Mouse (Mus musculus) embryonic facial prominence, embryonic 15.5 days (tissue): ENCODE results near the gene Polr2a. TPM values are rescaled to one million over a fixed set of nuclear protein-coding genes. Genes with fewer than 3 reads are reported as not detected.

Experiments used
- ATAC-seq: fragments of 200-750 bp; cut with Nextera tagmentation; 2 replicates; pipeline ENCODE4 v1.8.0; 2017; ENCODE audit warnings: low read depth, moderate TSS enrichment; ENCODE audit not compliant: insufficient number of reproducible peaks, low FRiP score, low TSS enrichment
- H3K27ac ChIP-seq: fragments of 300-500 bp; sonication (generic); replicated peaks from 2 replicates; pipeline ENCODE4 v1.5.1; 2015; ENCODE audit warnings: mild to moderate bottlenecking, inconsistent platforms
- H3K27me3 ChIP-seq: fragments of 300-500 bp; sonication (generic); 2 replicates; pipeline ENCODE4 v1.6.1; 2015; ENCODE audit warnings: inconsistent platforms
- H3K36me3 ChIP-seq: fragments of 300-500 bp; sonication (generic); 2 replicates; pipeline ENCODE4 v1.6.1; 2015; ENCODE audit warnings: mild to moderate bottlenecking, inconsistent platforms
- H3K4me1 ChIP-seq: fragments of 300-500 bp; sonication (generic); 2 replicates; pipeline ENCODE4 v1.6.1; 2015; ENCODE audit warnings: inconsistent platforms
- H3K4me2 ChIP-seq: fragments of 300-500 bp; sonication (generic); replicated peaks from 2 replicates; pipeline ENCODE4 v1.6.1; 2015; ENCODE audit warnings: mild to moderate bottlenecking, inconsistent platforms
- H3K4me3 ChIP-seq: fragments of 300-500 bp; sonication (generic); replicated peaks from 2 replicates; pipeline ENCODE4 v1.5.1; 2015; ENCODE audit warnings: mild to moderate bottlenecking, inconsistent platforms
- H3K9ac ChIP-seq: fragments of 300-500 bp; sonication (generic); 2 replicates; pipeline ENCODE4 v1.6.1; 2015; ENCODE audit warnings: inconsistent platforms
- H3K9me3 ChIP-seq: fragments of 300-500 bp; sonication (generic); replicated peaks from 2 replicates; pipeline ENCODE4 v1.6.1; 2016; ENCODE audit warnings: inconsistent platforms
- WGBS: fragments of 180-500 bp; shearing (Covaris S2); methylation state at CpG from one replicate; pipeline ENCODE4 v1.1.7; 2015; 5-methylcytosine and 5-hydroxymethylcytosine counted together
- polyA plus RNA-seq: library from polyadenylated mRNA; unstranded; fragments of >200 nt; fragmentation: Nextera tagmentation; extraction: Ambion mirVana; gene quantifications from 2 replicates; pipeline ENCODE4 v1.2.1, GENCODE M21; 2015

Gene Polr2a
- polyA plus RNA-seq, 1 experiment from 2014 or later = 28.2 TPM

DNA sequence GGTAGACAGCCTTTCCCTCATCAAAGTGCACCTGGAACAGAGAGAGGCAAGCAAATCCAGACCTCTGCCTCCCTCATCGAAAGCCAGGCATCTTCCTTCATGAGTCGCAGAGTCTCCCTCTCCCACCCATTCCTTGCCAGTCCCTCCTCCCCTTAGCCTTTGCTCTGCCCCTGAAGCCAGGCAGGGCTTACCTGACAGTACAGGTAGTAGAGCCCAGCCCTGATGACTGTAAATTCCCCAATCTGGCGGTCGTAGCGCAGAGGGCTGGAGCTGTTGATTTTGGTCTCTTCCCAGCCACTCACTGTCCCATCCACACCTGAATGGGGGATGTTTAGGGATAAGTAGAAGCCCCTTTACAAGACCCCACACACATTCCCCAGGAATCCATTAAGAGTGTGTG, 71.4 kb downstream of the Polr2a start:
- no peak overlapping the region for H3K9ac ChIP-seq
- H3K4me1 ChIP-seq = peaks cover 47% of the 10 kb centered on the region
- WGBS = 49% methylated on average over 5 of the region's 5 CpGs
- no peak overlapping the region for H3K4me3 ChIP-seq
- no peaks in the 10 kb centered on the region for H3K27me3 ChIP-seq
- no peak for ATAC-seq
- H3K9me3 ChIP-seq = no peaks in the 10 kb centered on the region
- H3K36me3 ChIP-seq = no peaks in the 10 kb centered on the region
- H3K4me2 ChIP-seq = no peak overlapping the region
- H3K27ac ChIP-seq = peak overlapping the region; percentile 51; the same call in 1 of the 2 replicates

- Histone ChIP-seq H3K9me3 (no peaks in the 10 kb centered on the region), H3K4me1 (peaks cover 47% of the 10 kb centered on the region), H3K36me3 (no peaks in the 10 kb centered on the region), H3K4me3 (no peak overlapping the region), H3K27ac (peak overlapping the region; percentile 51), H3K4me2 (no peak overlapping the region), H3K27me3 (no peaks in the 10 kb centered on the region), H3K9ac (no peak overlapping the region)
- ATAC-seq = no peak
- 11% methylated on average over 4 of the region's 4 CpGs for WGBS
Measured at GRCm38 (mm10) chr11:69686377-69686776, 72.1 kb downstream of the Polr2a start.

- no peak within 1 kb of the TSS for H3K4me3 ChIP-seq
- H3K4me1 ChIP-seq = peaks cover 51% of the 10 kb centered on the region
- 66% methylated on average over 10 of the region's 10 CpGs for WGBS
- no peak within 1 kb of the TSS for H3K4me2 ChIP-seq
- H3K27ac ChIP-seq = peak within 1 kb of the TSS; percentile 97
- H3K9me3 ChIP-seq = no peaks in the 10 kb centered on the region
- no peaks in the 10 kb centered on the region for H3K36me3 ChIP-seq
- ATAC-seq = no peak
- no peaks in the 10 kb centered on the region for H3K27me3 ChIP-seq
- H3K9ac ChIP-seq = no peak within 1 kb of the TSS
Measured at GRCm38 (mm10) chr11:69685526-69686148, 72.8 kb downstream of the Polr2a start, which contains the start of gene Tnfsf13. Gene Tnfsf13 (minus strand): TSS chr11:69685784.

DNA sequence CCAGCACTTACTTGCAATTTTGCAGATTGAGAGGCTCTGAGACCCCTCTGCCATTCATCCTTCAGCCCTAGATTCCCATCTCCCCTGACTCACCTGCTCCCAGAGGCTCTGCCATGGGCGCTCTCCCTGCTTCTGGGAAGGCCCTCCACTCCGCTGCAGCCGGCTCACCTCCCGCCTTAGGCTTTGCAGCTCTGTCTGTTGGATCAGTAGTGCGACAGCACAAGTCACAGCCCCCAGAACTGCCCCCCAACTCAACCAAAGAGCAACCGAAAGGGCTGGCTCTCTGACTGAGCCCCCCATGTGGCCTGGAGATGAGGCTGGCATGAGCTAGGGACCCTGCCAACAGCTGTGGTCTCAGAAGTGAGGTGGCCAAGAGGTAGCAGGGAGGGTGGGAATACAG, 73.5 kb downstream of the Polr2a start:
- no peaks in the 10 kb centered on the region for H3K36me3 ChIP-seq
- peak overlapping the region; percentile 97 for H3K27ac ChIP-seq
- H3K4me3 ChIP-seq = no peak overlapping the region
- 82% methylated on average over 6 of the region's 6 CpGs for WGBS
- peaks cover 58% of the 10 kb centered on the region for H3K4me1 ChIP-seq
- no peaks in the 10 kb centered on the region for H3K9me3 ChIP-seq
- ATAC-seq = no peak
- no peak overlapping the region for H3K4me2 ChIP-seq
- no peak overlapping the region for H3K9ac ChIP-seq
- no peaks in the 10 kb centered on the region for H3K27me3 ChIP-seq

- Histone ChIP-seq H3K4me1 (peaks cover 64% of the 10 kb centered on the region), H3K36me3 (no peaks in the 10 kb centered on the region), H3K9ac (no peak overlapping the region), H3K27me3 (no peaks in the 10 kb centered on the region), H3K9me3 (no peaks in the 10 kb centered on the region), H3K4me2 (no peak overlapping the region), H3K4me3 (no peak overlapping the region), H3K27ac (peak overlapping the region; percentile 97)
- ATAC-seq = no peak
- 74% methylated on average over 12 of the region's 12 CpGs for WGBS
Measured at GRCm38 (mm10) chr11:69684128-69684745, 74.2 kb downstream of the Polr2a start.

Other genes with a start within 250 kb of the Polr2a start
- 4.9 and 8.3 TPM in 2 replicates for gene Dnah2, start 209.5 kb downstream of the Polr2a start, polyA plus RNA-seq
- 29.0 and 31.5 TPM in 2 replicates for gene Efnb3, start 198.4 kb downstream of the Polr2a start, polyA plus RNA-seq
- gene Wrap53, start 178.4 kb downstream of the Polr2a start, polyA plus RNA-seq = 25.0 and 26.5 TPM in 2 replicates
- 134 and 141 TPM in 2 replicates for gene Trp53, start 178.3 kb downstream of the Polr2a start, polyA plus RNA-seq
- gene Atp1b2, start 152.7 kb downstream of the Polr2a start, polyA plus RNA-seq = 12.4 and 13.4 TPM in 2 replicates
- not detected in 2 replicates for gene Shbg, start 140.7 kb downstream of the Polr2a start, polyA plus RNA-seq
- 19.8 and 22.5 TPM in 2 replicates for gene Sat2, start 136.6 kb downstream of the Polr2a start, polyA plus RNA-seq
- 33.4 and 34.2 TPM in 2 replicates for gene Fxr2, start 125.6 kb downstream of the Polr2a start, polyA plus RNA-seq
- gene Sox15, start 103.3 kb downstream of the Polr2a start, polyA plus RNA-seq = 5.2 TPM in 2 replicates
- 66.5 and 67.3 TPM in 2 replicates for gene Mpdu1, start 96.0 kb downstream of the Polr2a start, polyA plus RNA-seq
- gene Cd68, start 92.5 kb downstream of the Polr2a start, polyA plus RNA-seq = 26.3 and 28.3 TPM in 2 replicates
- 447 and 512 TPM in 2 replicates for gene Eif4a1, start 86.2 kb downstream of the Polr2a start, polyA plus RNA-seq
- gene Senp3, start 76.6 kb downstream of the Polr2a start, polyA plus RNA-seq = 83.7 and 90.5 TPM in 2 replicates
- gene Tnfsf13, start 72.9 kb downstream of the Polr2a start, polyA plus RNA-seq = 1.0 and 1.1 TPM in 2 replicates
- gene Tnfsf12, start 62.8 kb downstream of the Polr2a start, polyA plus RNA-seq = 11.9 and 13.3 TPM in 2 replicates
- gene Tnfsfm13, start 62.5 kb downstream of the Polr2a start, polyA plus RNA-seq = 4.0 and 6.0 TPM in 2 replicates
- gene Slc35g3, start 3.3 kb upstream of the Polr2a start, polyA plus RNA-seq = 0.15 and 0.18 TPM in 2 replicates
- 5.7 and 6.1 TPM in 2 replicates for gene Zbtb4, start 7.3 kb upstream of the Polr2a start, polyA plus RNA-seq
- 29.3 and 38.6 TPM in 2 replicates for gene Chrnb1, start 37.3 kb upstream of the Polr2a start, polyA plus RNA-seq
- 4.1 and 4.4 TPM in 2 replicates for gene Fgf11, start 43.2 kb upstream of the Polr2a start, polyA plus RNA-seq
- gene Tmem102, start 47.0 kb upstream of the Polr2a start, polyA plus RNA-seq = 7.5 and 10.0 TPM in 2 replicates
- gene Gm39566, start 56.7 kb upstream of the Polr2a start, polyA plus RNA-seq = not detected in 2 replicates
- not detected in 2 replicates for gene Spem2, start 59.8 kb upstream of the Polr2a start, polyA plus RNA-seq
- 0.16 and 0.38 TPM in 2 replicates for gene Spem1, start 63.5 kb upstream of the Polr2a start, polyA plus RNA-seq
- gene Nlgn2, start 79.1 kb upstream of the Polr2a start, polyA plus RNA-seq = 10.6 and 11.6 TPM in 2 replicates
- gene Tmem256, start 79.9 kb upstream of the Polr2a start, polyA plus RNA-seq = 388 and 399 TPM in 2 replicates
- 126 and 148 TPM in 2 replicates for gene Plscr3, start 87.7 kb upstream of the Polr2a start, polyA plus RNA-seq
- 6.9 TPM in 2 replicates for gene Tnk1, start 100.1 kb upstream of the Polr2a start, polyA plus RNA-seq
- gene Tmem95, start 119.4 kb upstream of the Polr2a start, polyA plus RNA-seq = 0.35 and 0.47 TPM in 2 replicates
- 13.8 and 18.1 TPM in 2 replicates for gene Kctd11, start 122.8 kb upstream of the Polr2a start, polyA plus RNA-seq
- 1.8 and 2.3 TPM in 2 replicates for gene Acap1, start 136.9 kb upstream of the Polr2a start, polyA plus RNA-seq
- 8.7 and 9.4 TPM in 2 replicates for gene 2810408A11Rik, start 142.3 kb upstream of the Polr2a start, polyA plus RNA-seq
- 7.8 and 8.5 TPM in 2 replicates for gene Neurl4, start 142.4 kb upstream of the Polr2a start, polyA plus RNA-seq
- 84.5 and 85.1 TPM in 2 replicates for gene Gps2, start 155.3 kb upstream of the Polr2a start, polyA plus RNA-seq
- 1,531 and 1,570 TPM in 2 replicates for gene Eif5a, start 163.3 kb upstream of the Polr2a start, polyA plus RNA-seq
- 2.7 and 6.2 TPM in 2 replicates for gene Ybx2, start 177.2 kb upstream of the Polr2a start, polyA plus RNA-seq
- gene Slc2a4, start 189.6 kb upstream of the Polr2a start, polyA plus RNA-seq = 21.1 and 21.7 TPM in 2 replicates
- gene Cldn7, start 206.1 kb upstream of the Polr2a start, polyA plus RNA-seq = 37.5 and 57.4 TPM in 2 replicates
- gene Ctdnep1, start 222.5 kb upstream of the Polr2a start, polyA plus RNA-seq = 31.6 and 34.9 TPM in 2 replicates
- gene Elp5, start 223.9 kb upstream of the Polr2a start, polyA plus RNA-seq = 112 and 113 TPM in 2 replicates
- gene Gabarap, start 232.5 kb upstream of the Polr2a start, polyA plus RNA-seq = 543 and 559 TPM in 2 replicates
- gene Phf23, start 237.1 kb upstream of the Polr2a start, polyA plus RNA-seq = 77.8 and 83.0 TPM in 2 replicates
- gene Dvl2, start 242.0 kb upstream of the Polr2a start, polyA plus RNA-seq = 47.3 and 52.3 TPM in 2 replicates